Mouse (Mus musculus) erythroblast, embryonic 14.5 days (primary cell): ENCODE results near the gene Zfp74. TPM values are rescaled to one million over a fixed set of nuclear protein-coding genes. Genes with fewer than 3 reads are reported as not detected.

Experiments
- H3K27me3 ChIP-seq: 2 replicates; pipeline ENCODE4 v1.6.1; 2012; ENCODE audit warnings: inconsistent platforms; ENCODE audit not compliant: control insufficient read depth
- H3K36me3 ChIP-seq: 2 replicates; pipeline ENCODE4 v1.6.1; 2012; ENCODE audit warnings: mild to moderate bottlenecking, inconsistent platforms; ENCODE audit not compliant: control insufficient read depth
- H3K4me1 ChIP-seq: 2 replicates; pipeline ENCODE4 v1.6.1; 2012; ENCODE audit warnings: inconsistent platforms; ENCODE audit not compliant: control insufficient read depth
- H3K4me3 ChIP-seq: replicated peaks from 2 replicates; pipeline ENCODE3; 2012; ENCODE audit warnings: moderate library complexity, mild to moderate bottlenecking, inconsistent platforms
- H3K9me3 ChIP-seq: 2 replicates; pipeline ENCODE4 v1.6.1; 2012; ENCODE audit warnings: low read length, inconsistent platforms, mixed read lengths; ENCODE audit not compliant: control insufficient read depth
- GATA1 ChIP-seq: IDR thresholded peaks from 2 replicates; pipeline ENCODE4 v1.6.1; 2012; ENCODE audit warnings: low read length, inconsistent platforms, mixed read lengths
- TAL1 ChIP-seq: IDR thresholded peaks from 3 replicates; pipeline ENCODE4 v1.6.1; 2012; ENCODE audit warnings: low read length, inconsistent platforms, mixed read lengths
- polyA plus RNA-seq: library from polyadenylated mRNA; stranded (reverse); fragments of >175 nt; gene quantifications from 2 replicates; pipeline ENCODE4 v1.2.3, GENCODE M21; 2012

Zfp74 gene
- polyA plus RNA-seq, 1 experiment, result 0.09 TPM

DNA sequence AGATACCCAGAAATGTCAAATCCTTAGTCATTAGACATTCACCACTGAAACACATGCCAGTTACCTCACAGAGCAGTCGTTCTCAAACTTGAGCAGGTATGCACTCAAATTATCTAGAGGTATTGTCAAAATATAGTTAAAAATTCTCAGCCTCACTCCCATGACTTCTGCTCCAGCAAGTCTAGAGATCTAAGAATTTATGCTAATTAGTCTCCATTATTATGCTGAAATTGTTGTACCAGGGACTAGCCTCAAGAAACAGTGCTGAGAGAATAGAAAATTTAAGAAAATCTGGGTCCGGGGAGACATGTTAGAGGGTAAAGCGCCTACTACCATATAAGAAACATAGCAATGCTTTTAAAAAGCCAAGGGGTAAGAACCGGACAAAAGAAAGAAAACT is 49.8 kb downstream of the Zfp74 start:
- Histone ChIP-seq H3K4me1 (peaks cover 16% of the 10 kb centered on the region), H3K36me3 (peaks cover 18% of the 10 kb centered on the region), H3K27me3 (no peaks in the 10 kb centered on the region)

DNA sequence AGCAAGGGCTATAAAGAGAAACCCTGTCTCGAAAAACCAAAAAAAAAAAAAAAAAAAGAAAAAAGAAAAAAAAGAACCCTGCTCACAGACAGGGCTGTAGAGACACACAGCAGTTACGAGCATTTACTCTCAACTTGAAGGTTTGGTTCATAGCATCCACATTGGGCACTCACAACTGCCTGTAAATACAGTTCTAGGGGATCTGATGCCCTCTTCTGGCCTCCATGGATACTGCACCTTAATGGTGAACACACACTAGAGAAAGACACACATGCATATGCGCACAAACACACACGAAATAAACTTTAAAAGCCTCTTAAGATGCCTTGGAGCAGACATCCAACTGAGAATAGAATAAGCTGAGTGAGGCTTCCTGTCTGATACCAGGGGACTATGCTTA is 55.5 kb downstream of the Zfp74 start:
- Histone ChIP-seq H3K4me3 (no peak overlapping the region), H3K36me3 (peaks cover 59% of the 10 kb centered on the region), H3K9me3 (peaks cover 41% of the 10 kb centered on the region), H3K4me1 (no peaks in the 10 kb centered on the region), H3K27me3 (no peaks in the 10 kb centered on the region; the same call in 1 of the 2 replicates)
- TF ChIP-seq GATA1 (no peak), TAL1 (no peak)

More for the DNA sequence above, 49.8 kb downstream of the Zfp74 start:
- Histone ChIP-seq H3K9me3 (peaks cover 3% of the 10 kb centered on the region), H3K4me3 (no peak overlapping the region)
- TF ChIP-seq GATA1 (no peak), TAL1 (no peak)

DNA sequence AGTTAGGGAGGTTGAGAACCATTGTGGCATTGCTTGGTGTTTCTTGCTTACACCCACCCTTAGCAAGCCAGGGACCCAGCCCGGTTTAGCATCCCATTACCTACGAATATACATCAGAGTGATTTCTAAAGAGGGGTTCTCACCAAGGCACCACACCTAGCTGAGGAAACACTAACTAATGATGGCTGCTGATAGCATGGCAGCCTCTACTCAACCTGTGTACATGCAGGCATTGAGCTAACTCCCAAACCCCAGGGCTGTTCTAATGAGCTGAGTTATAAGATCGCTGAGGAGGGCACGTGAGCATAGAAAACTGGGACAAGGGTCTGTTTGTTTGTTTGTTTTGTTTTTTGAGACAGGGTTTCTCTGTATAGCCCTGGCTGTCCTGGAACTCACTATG is 61.1 kb downstream of the Zfp74 start:
- Histone ChIP-seq H3K9me3 (peaks cover 70% of the 10 kb centered on the region), H3K36me3 (peaks cover 47% of the 10 kb centered on the region), H3K4me1 (no peaks in the 10 kb centered on the region), H3K4me3 (no peak overlapping the region), H3K27me3 (no peaks in the 10 kb centered on the region; the same call in 1 of the 2 replicates)
- TF ChIP-seq TAL1 (no peak), GATA1 (no peak)

DNA sequence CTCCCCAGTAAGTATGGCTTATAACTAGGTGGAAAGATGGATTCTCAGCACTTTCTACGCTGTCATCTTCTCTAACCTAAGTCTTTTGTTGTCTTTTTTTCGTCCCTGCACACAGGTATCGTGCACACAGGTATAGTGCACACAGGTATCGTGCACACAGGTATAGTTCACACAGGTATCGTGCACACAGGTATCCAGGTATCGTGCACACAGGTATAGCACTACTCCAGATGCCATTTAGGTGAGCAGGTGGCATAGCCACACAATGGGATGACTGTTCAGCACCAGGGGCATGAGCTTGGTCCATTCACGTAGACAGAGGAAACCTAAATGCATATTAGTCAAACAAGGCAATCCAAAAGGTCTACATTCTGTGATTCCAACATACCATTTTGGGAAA is 63.4 kb downstream of the Zfp74 start:
- Histone ChIP-seq H3K27me3 (no peaks in the 10 kb centered on the region; the same call in 1 of the 2 replicates), H3K9me3 (peaks cover 82% of the 10 kb centered on the region), H3K4me3 (no peak overlapping the region), H3K4me1 (no peaks in the 10 kb centered on the region), H3K36me3 (peaks cover 32% of the 10 kb centered on the region)
- no peak for TF ChIP-seq TAL1
- TF ChIP-seq GATA1, result no peak

DNA sequence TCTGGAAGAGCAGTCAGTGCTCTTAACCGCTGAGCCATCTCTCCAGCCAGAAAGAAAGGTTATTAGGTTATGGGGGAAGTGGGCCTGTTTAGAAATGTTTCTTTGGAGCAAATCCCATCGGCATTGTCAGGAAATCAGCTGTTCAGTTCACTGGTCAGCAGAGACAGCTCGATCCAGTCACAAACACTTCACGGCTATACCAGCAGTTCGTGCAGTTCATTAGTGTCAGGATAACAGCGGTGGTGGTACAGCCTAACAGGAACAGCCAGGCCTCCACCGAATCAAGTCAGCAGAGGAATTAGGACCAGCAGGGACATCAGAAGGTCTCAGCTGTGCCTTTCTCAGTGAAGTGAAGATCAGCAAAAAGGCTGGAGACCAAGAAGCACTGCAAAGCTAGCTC is 73.0 kb downstream of the Zfp74 start:
- Histone ChIP-seq H3K9me3 (peaks cover 53% of the 10 kb centered on the region), H3K4me3 (no peak overlapping the region)

More for the DNA sequence above, 73.0 kb downstream of the Zfp74 start:
- no peaks in the 10 kb centered on the region for H3K27me3 ChIP-seq
- no peaks in the 10 kb centered on the region for H3K4me1 ChIP-seq
- TF ChIP-seq GATA1, result no peak
- TF ChIP-seq TAL1, result no peak
- no peaks in the 10 kb centered on the region for H3K36me3 ChIP-seq

Other genes with a start within 250 kb of the Zfp74 start
- not detected in 2 replicates for gene Catsperg2, start 227.1 kb downstream of the Zfp74 start, polyA plus RNA-seq
- gene Zfp84, start 185.5 kb downstream of the Zfp74 start, polyA plus RNA-seq, result 0.04 and 0.08 TPM in 2 replicates
- 0.01 TPM in 2 replicates for gene Zfp30, start 170.1 kb downstream of the Zfp74 start, polyA plus RNA-seq
- 0.01 and 0.04 TPM in 2 replicates for gene Zfp790, start 138.0 kb downstream of the Zfp74 start, polyA plus RNA-seq
- not detected in 2 replicates for gene Zfp940, start 100.4 kb downstream of the Zfp74 start, polyA plus RNA-seq
- gene Zfp420, start 94.1 kb downstream of the Zfp74 start, polyA plus RNA-seq, result not detected in 2 replicates
- 0.01 and 0.02 TPM in 2 replicates for gene Zfp27, start 47.5 kb downstream of the Zfp74 start, polyA plus RNA-seq
- not detected in 2 replicates for gene Zfp383, start 45.9 kb downstream of the Zfp74 start, polyA plus RNA-seq
- gene Zfp568, start 29.9 kb upstream of the Zfp74 start, polyA plus RNA-seq, result 0.04 TPM in 2 replicates
- 0.02 TPM in 1 of 2 replicates, not detected in the other for gene Zfp14, start 97.3 kb upstream of the Zfp74 start, polyA plus RNA-seq
- gene Zfp82, start 118.8 kb upstream of the Zfp74 start, polyA plus RNA-seq, result 0.02 TPM in 1 of 2 replicates, not detected in the other
- gene Gm26920, start 136.3 kb upstream of the Zfp74 start, polyA plus RNA-seq, result not detected in 2 replicates
- gene Zfp566, start 136.4 kb upstream of the Zfp74 start, polyA plus RNA-seq, result not detected in 2 replicates
- gene Zfp260, start 140.7 kb upstream of the Zfp74 start, polyA plus RNA-seq, result not detected in 2 replicates
- 0.11 TPM in 1 of 2 replicates, not detected in the other for gene Zfp382, start 167.9 kb upstream of the Zfp74 start, polyA plus RNA-seq
- gene Zfp146, start 215.7 kb upstream of the Zfp74 start, polyA plus RNA-seq, result 0.14 and 0.46 TPM in 2 replicates
- 0.12 TPM in 1 of 2 replicates, not detected in the other for gene Cox7a1, start 230.1 kb upstream of the Zfp74 start, polyA plus RNA-seq
- gene Capns1, start 244.7 kb upstream of the Zfp74 start, polyA plus RNA-seq, result 17.1 and 21.2 TPM in 2 replicates